Mouse (Mus musculus) embryo, embryonic 9.5 days (tissue): ENCODE measurements around the gene Spg11.
"Not testable (repeated sequence)": the region's sequence is repeated elsewhere in the genome, so short reads cannot be mapped to it uniquely, and the experiment has no call there.

Experiments
- DNase-seq: peaks from one replicate; pipeline ENCODE4 v3.0.0-alpha.2; 2017; ENCODE audit errors: extremely low spot score

Spg11 gene

DNA sequence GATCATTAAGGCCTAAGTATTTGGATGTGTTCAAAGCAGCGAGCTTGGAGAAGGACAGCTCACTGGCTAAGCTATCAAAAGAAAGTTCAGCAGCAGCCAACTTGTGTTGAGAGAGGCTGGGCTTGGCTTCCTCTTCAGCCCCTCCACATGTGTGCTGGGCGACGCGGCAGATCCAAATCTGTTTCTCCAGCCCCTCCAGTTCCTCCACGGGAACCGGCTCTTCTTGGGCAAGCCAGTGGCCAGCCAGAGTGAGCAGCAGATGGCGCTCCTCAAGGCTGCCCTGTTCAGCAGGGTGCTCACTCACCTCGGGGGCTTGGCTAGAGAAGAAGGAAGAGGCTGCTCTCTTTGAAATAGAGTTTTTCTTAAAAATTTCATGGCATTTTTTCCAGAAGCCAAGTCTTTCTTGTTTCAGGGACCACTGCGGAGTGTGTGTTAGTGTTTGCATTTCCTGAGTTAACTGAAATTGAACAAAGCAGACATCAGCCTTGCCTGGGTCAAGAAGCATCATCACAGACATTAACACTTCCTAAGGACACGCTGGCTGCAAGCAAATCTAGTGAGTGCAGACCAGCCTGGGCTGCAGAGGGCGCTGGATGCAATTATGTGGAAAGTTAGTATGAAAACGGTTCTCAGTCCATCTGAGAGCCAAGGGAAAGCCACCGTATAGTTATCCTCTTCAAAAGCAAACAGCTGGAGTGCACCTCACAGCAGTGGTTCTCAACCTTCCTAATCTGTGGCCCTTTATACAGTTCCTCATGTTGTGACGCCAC is 52.8 kb downstream of the Spg11 start:
- peak; percentile 14 for DNase-seq

DNA sequence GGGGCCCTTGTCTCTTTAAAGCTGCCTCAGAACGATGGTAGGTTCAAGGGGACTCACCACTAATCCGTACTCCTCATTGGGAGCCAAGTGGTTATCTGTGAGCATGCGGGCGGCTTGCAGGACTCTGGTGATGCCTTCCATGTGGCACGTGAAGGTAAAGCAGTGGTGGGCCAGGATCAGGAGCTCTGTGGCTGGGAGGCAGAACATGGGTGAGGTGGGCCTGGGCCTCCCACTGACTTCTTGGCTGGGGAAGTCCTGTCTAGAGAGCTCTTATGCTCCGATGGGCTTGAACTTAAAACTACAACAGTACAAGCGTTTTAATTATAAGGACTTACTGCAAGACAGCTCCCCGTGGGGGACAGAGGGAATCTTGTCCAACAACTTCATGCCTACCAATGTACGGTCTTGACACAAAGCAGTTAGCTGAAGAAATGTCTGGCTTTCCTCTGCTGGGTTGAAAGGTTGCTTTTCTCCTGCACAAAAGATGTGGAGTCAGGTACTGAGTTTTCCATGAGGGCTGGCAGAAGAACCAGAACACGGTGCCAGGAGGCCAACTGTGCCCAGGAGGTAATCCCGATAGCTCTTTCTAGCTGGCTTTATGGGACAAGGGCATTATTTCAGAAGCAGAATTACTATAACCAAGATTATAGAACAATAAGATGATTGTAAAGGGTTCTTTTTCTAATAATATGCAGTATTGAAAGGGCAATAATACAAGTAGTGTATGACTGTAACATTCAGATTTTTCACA is 58.6 kb downstream of the Spg11 start:
- no peak for DNase-seq

- no peak for DNase-seq
Observed at GRCm38 (mm10) chr2:122043926-122044325, 74.3 kb downstream of the Spg11 start.

- no peak for DNase-seq
Observed at GRCm38 (mm10) chr2:122036064-122036463, 82.1 kb downstream of the Spg11 start.

DNA sequence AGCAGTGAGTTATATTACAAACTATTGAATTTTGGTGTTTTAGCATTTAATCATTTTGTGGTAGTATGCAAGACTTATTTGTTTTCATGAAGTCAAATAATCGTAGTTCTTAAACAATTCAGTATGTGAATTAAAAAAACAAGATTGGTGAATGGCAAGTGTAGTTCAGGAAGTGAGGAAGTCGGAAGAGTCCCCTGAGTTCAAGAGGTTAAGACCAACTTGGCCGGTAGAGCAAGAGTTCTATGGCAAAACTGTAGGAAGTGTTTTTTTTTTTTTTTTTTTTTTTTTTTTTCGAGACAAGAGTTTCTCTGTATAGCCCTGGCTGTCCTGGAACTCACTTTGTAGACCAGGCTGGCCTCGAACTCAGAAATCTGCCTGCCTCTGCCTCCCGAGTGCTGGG is 86.2 kb downstream of the Spg11 start:
- DNase-seq: no peak

GRCm38 (mm10) chr2:122028756-122029700 is 89.2 kb downstream of the Spg11 start:
- DNase-seq: peak; percentile 61

- DNase-seq: peak; percentile 95
Observed at GRCm38 (mm10) chr2:122027862-122028755, 90.1 kb downstream of the Spg11 start, which contains the start of gene Eif3j1. Gene Eif3j1, plus strand, starts transcription at chr2:122028546.

DNA sequence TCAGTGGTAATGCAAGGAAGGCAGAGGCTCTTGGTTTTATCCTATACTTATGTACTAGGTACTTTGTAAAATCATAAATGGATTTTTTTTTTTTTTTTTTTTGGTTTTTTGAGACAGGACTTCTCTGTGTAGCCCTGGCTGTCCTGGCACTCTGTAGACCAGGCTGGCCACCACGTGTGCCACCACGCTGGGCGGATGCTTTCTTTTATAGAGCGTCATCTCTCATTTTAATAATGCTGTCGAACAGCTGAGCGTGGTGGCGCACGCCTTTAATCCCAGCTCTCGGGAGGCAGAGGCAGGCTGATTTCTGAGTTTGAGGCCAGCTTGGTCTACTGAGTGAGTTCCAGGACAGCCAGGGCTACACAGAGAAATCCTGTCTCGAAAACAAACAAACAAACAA is 91.1 kb downstream of the Spg11 start:
- DNase-seq: not testable (repeated sequence)

DNA sequence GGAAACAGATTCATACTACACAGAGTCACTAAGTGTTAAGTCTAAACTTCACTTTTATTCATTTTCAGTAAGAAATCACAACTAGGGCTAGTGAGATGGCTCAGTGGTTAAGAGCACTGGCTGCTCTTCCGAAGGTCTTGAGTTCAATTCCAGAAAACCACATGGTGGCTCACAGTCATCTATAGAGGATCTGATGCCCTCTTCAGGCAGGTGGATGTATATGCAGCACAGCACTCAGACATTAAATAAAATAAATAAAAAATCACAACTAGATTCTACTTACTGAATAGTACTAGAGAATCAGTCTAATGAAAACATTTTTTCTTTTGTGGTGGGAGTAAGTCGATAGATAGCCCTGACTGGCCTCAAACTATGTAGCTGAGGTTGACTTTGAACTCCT is 95.9 kb downstream of the Spg11 start:
- no peak for DNase-seq

DNA sequence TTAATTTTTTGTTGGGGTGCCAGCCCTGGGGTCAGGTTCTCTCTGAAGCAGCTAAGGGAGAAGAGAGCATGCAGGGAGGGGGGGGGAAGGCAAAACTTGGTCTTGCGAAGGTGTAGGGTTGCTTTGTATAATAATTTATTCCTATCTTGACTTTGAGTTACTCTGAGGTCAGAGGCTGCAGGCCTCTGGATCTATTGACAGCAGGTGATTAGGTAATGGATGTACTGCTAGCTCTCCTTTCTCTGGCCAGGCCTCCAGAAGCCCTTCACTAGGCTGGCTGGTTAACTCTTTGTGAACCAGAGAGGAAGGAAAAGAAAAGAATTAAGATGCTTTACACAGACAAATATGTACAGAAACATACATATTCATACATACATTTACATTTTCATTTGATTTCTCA is 99.5 kb downstream of the Spg11 start:
- no peak for DNase-seq

- no peak for DNase-seq
Observed at GRCm38 (mm10) chr2:122011441-122011840, 106.7 kb downstream of the Spg11 start.

DNA sequence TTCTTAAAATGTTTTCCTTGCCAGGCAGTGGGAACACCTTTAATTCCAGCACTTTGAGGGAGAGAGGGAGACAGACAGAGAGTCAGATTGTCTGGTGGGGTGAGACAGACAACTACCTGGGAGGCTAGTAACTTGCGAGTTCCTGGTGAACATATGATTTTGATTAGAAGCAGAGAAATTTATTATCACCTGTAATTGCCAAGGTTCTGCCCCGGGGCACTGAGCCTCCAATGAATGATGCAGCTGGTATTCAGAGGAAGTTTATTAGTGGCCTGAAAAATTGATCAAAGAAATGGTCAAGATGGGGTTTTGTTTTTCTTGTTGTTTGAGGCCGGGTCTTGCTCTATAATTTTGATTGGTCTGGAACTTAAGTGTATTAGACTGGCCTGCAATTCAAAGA is 109.4 kb downstream of the Spg11 start:
- no peak for DNase-seq
